In the genomic region with DNA sequence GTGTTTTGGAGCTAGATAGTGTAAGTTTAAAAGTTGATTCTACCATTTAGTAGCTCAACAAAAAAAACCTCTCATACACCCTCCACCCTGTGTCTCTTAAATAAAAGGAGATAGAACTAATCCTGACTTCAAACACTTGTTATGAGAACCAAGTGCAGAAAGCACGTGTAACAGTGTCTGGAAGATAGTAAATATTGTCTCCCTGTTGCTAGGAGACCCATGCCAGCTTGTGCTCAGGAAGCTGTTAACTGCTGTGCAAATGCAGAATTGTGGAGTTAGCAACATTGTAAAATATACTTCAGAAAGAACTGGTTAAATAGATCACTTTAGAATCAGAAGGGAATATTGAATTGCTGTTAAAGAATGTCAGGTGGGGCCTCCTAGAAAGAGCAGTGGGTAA, we compare ENCODE assay signal across 17 mouse cellular contexts.
A peak's percentile ranks its signal among the peaks of the same experiment; 100 is the strongest.
DNase-seq lines count a peak whose midpoint lies in the region; ATAC-seq and TF ChIP-seq lines count a peak whose summit lies in the region.
"Had no signal": no experiment of that assay in that cellular context is flagged by ENCODE, and none has a peak within 500 bp of the region (broad histone marks: within the 10 kb centered on the region; RNA-seq: fewer than 3 reads in every experiment).

No protein-coding gene starts in this region.

- TF ChIP-seq CTCF in heart, postnatal 0 days (IDR thresholded peaks at IDR 0.05; ENCODE audit: low read depth) = no peak
- no peak for TF ChIP-seq CTCF in midbrain, postnatal 0 days (IDR thresholded peaks at IDR 0.05)

- no peak overlapping the region for H3K9ac ChIP-seq in heart, postnatal 0 days (replicated peaks; ENCODE audit: low read depth, low read length)
- H3K9ac ChIP-seq in heart, embryonic 12.5 days = no peak overlapping the region
- no peak overlapping the region for H3K9ac ChIP-seq in midbrain, postnatal 0 days (replicated peaks; ENCODE audit: low read length, poor library complexity, severe bottlenecking)
- H3K9ac ChIP-seq: embryonic facial prominence, embryonic 12.5 days; forebrain, embryonic 13.5 days; limb, embryonic 12.5 days; liver, embryonic 15.5 days had no signal

- WGBS in heart, postnatal 0 days = 3% methylated on average over 1 of the region's 1 CpGs
- 10% methylated on average over 1 of the region's 1 CpGs for WGBS in heart, embryonic 12.5 days
- WGBS in midbrain, postnatal 0 days = 5% methylated on average over 1 of the region's 1 CpGs
- WGBS in midbrain, embryonic 10.5 days = 45% methylated on average over 1 of the region's 1 CpGs
- 52% methylated on average over 1 of the region's 1 CpGs for WGBS in limb, embryonic 10.5 days

- no peak for ATAC-seq in heart, postnatal 0 days (ENCODE audit: insufficient read depth, low read depth)
- ATAC-seq in heart, embryonic 12.5 days (ENCODE audit: insufficient number of reproducible peaks, low FRiP score) = no peak
- ATAC-seq in midbrain, postnatal 0 days (ENCODE audit: low FRiP score) = no peak
- ATAC-seq in frontal cortex, adult (ENCODE audit: low TSS enrichment) = no peak
- ATAC-seq: forebrain, embryonic 13.5 days had no signal

- H3K27me3 ChIP-seq in heart, postnatal 0 days (ENCODE audit: control insufficient read depth, insufficient read depth, low read length) = no peaks in the 10 kb centered on the region
- H3K27me3 ChIP-seq in heart, embryonic 12.5 days (replicated peaks) = no peaks in the 10 kb centered on the region
- H3K27me3 ChIP-seq in midbrain, postnatal 0 days (ENCODE audit: insufficient read depth, low read length) = no peaks in the 10 kb centered on the region
- no peaks in the 10 kb centered on the region for H3K27me3 ChIP-seq in midbrain, embryonic 10.5 days (ENCODE audit: low read depth, poor library complexity, severe bottlenecking)
- H3K27me3 ChIP-seq in limb, embryonic 10.5 days (ENCODE audit: low read depth, poor library complexity, severe bottlenecking) = no peaks in the 10 kb centered on the region
- H3K27me3 ChIP-seq: embryonic facial prominence, embryonic 12.5 days; forebrain, embryonic 13.5 days; limb, embryonic 12.5 days; liver, embryonic 15.5 days had no signal

- H3K27ac ChIP-seq in heart, postnatal 0 days (ENCODE audit: low read depth) = no peak overlapping the region
- H3K27ac ChIP-seq in heart, embryonic 12.5 days (ENCODE audit: poor library complexity, severe bottlenecking) = no peak overlapping the region
- no peak overlapping the region for H3K27ac ChIP-seq in midbrain, postnatal 0 days (ENCODE audit: low read depth, low read length)
- no peak overlapping the region for H3K27ac ChIP-seq in midbrain, embryonic 10.5 days (replicated peaks)
- H3K27ac ChIP-seq in limb, embryonic 10.5 days = no peak overlapping the region
- H3K27ac ChIP-seq: embryonic facial prominence, embryonic 12.5 days; forebrain, embryonic 13.5 days; limb, embryonic 12.5 days; liver, embryonic 15.5 days; stomach, postnatal 0 days had no signal

- no peak overlapping the region for H3K4me3 ChIP-seq in heart, postnatal 0 days (ENCODE audit: low read depth, low read length)
- H3K4me3 ChIP-seq in heart, embryonic 12.5 days = no peak overlapping the region
- H3K4me3 ChIP-seq in midbrain, postnatal 0 days (ENCODE audit: low read depth, low read length) = no peak overlapping the region
- H3K4me3 ChIP-seq in midbrain, embryonic 10.5 days = no peak overlapping the region
- no peak overlapping the region for H3K4me3 ChIP-seq in limb, embryonic 10.5 days
- H3K4me3 ChIP-seq: embryonic facial prominence, embryonic 12.5 days; forebrain, embryonic 13.5 days; limb, embryonic 12.5 days; liver, embryonic 15.5 days had no signal

- H3K4me1 ChIP-seq in heart, postnatal 0 days (ENCODE audit: control insufficient read depth, insufficient read depth) = no peaks in the 10 kb centered on the region
- no peaks in the 10 kb centered on the region for H3K4me1 ChIP-seq in heart, embryonic 12.5 days (replicated peaks)
- no peaks in the 10 kb centered on the region for H3K4me1 ChIP-seq in midbrain, postnatal 0 days (ENCODE audit: insufficient read depth, low read length)
- H3K4me1 ChIP-seq in midbrain, embryonic 10.5 days = no peaks in the 10 kb centered on the region
- no peaks in the 10 kb centered on the region for H3K4me1 ChIP-seq in limb, embryonic 10.5 days
- H3K4me1 ChIP-seq: embryonic facial prominence, embryonic 12.5 days; forebrain, embryonic 13.5 days; limb, embryonic 12.5 days; liver, embryonic 15.5 days had no signal

- DNase-seq in heart, postnatal 0 days (ENCODE audit: low spot score) = peak; percentile 15
- peak; percentile 17 for DNase-seq in midbrain, postnatal 0 days (ENCODE audit: low spot score)
- no peak for DNase-seq in midbrain, embryonic 10.5 days (ENCODE audit: low spot score)
- DNase-seq in brain, adult 2 months (ENCODE audit: low read depth, low spot score) = peak; percentile 11
- DNase-seq in naive thymus-derived CD4-positive, alpha-beta T cell, adult 2 months (ENCODE audit: low read depth) = peak; percentile 69
- DNase-seq in limb, embryonic 10.5 days (ENCODE audit: low spot score) = no peak
- DNase-seq: adrenal gland, postnatal 25 days; cerebellum, postnatal 14 days; kidney, postnatal 4 days; thymus, postnatal 14 days had no signal

- H3K9me3 ChIP-seq in heart, postnatal 0 days (replicated peaks; ENCODE audit: control insufficient read depth, low read length) = no peaks in the 10 kb centered on the region
- no peaks in the 10 kb centered on the region for H3K9me3 ChIP-seq in heart, embryonic 12.5 days (replicated peaks)
- no peaks in the 10 kb centered on the region for H3K9me3 ChIP-seq in midbrain, postnatal 0 days (ENCODE audit: low read length)
- no peaks in the 10 kb centered on the region for H3K9me3 ChIP-seq in midbrain, embryonic 10.5 days (replicated peaks)
- no peaks in the 10 kb centered on the region for H3K9me3 ChIP-seq in limb, embryonic 10.5 days (replicated peaks)
- H3K9me3 ChIP-seq: embryonic facial prominence, embryonic 12.5 days; forebrain, embryonic 13.5 days; liver, embryonic 15.5 days had no signal

- H3K4me2 ChIP-seq in heart, postnatal 0 days (ENCODE audit: low read depth, low read length) = no peak overlapping the region
- H3K4me2 ChIP-seq in heart, embryonic 12.5 days = no peak overlapping the region
- no peak overlapping the region for H3K4me2 ChIP-seq in midbrain, postnatal 0 days (ENCODE audit: low read depth, low read length, poor library complexity, severe bottlenecking)
- H3K4me2 ChIP-seq: embryonic facial prominence, embryonic 12.5 days; forebrain, embryonic 13.5 days; limb, embryonic 12.5 days; liver, embryonic 15.5 days had no signal

- H3K36me3 ChIP-seq in heart, postnatal 0 days (replicated peaks; ENCODE audit: control insufficient read depth, insufficient read depth, low read length) = no peaks in the 10 kb centered on the region
- no peaks in the 10 kb centered on the region for H3K36me3 ChIP-seq in heart, embryonic 12.5 days
- H3K36me3 ChIP-seq in midbrain, postnatal 0 days (ENCODE audit: insufficient read depth, low read length) = no peaks in the 10 kb centered on the region
- no peaks in the 10 kb centered on the region for H3K36me3 ChIP-seq in midbrain, embryonic 10.5 days
- no peaks in the 10 kb centered on the region for H3K36me3 ChIP-seq in limb, embryonic 10.5 days
- H3K36me3 ChIP-seq: embryonic facial prominence, embryonic 12.5 days; limb, embryonic 12.5 days; liver, embryonic 15.5 days had no signal

- no peak for TF ChIP-seq EP300 in heart, postnatal 0 days (IDR thresholded peaks at IDR 0.05; ENCODE audit: low read depth)

Comparison
In these comparisons a context has a peak if more than half of its experiments do, and no peak if none do; other contexts are left out.
1. DNase-seq: peak in heart, postnatal 0 days (single experiment), midbrain, postnatal 0 days (single experiment), brain, adult 2 months (single experiment) and naive thymus-derived CD4-positive, alpha-beta T cell, adult 2 months (single experiment); none in midbrain, embryonic 10.5 days (single experiment) and limb, embryonic 10.5 days (single experiment).